Mouse (Mus musculus) MEL (cell line): ENCODE measurements around the gene BC034090. TPM values are rescaled to one million over a fixed set of nuclear protein-coding genes. Genes with fewer than 3 reads are reported as not detected.

Experiments
- DNase-seq: peaks from one replicate; pipeline ENCODE4 v3.0.0; 2011; ENCODE audit warnings: low read depth, low spot score
- H3K27ac ChIP-seq: 2 replicates; pipeline ENCODE4 v1.5.1; 2012; ENCODE audit warnings: low read depth, mild to moderate bottlenecking, control low read depth, low read length, moderate library complexity; ENCODE audit not compliant: control insufficient read depth
- H3K27me3 ChIP-seq, 2 experiments: fragments of 150-350 bp in 1 of 2; sonication (generic) in 1 of 2; 2 replicates each; pipeline ENCODE4 v1.6.1; 2012; ENCODE audit warnings: low read length in 2 of 2, mild to moderate bottlenecking in 2 of 2, improper control_type of control experiment in 1 of 2, moderate library complexity in 1 of 2; ENCODE audit not compliant: insufficient read depth in 2 of 2, control insufficient read depth in 1 of 2
- H3K36me3 ChIP-seq, 2 experiments: 2 replicates each; pipeline ENCODE4 v1.6.1; 2012 to 2014; ENCODE audit warnings: low read length in 2 of 2, improper control_type of control experiment in 1 of 2, inconsistent platforms in 1 of 2, mild to moderate bottlenecking in 1 of 2; ENCODE audit not compliant: insufficient read depth in 2 of 2, control insufficient read depth in 1 of 2
- H3K4me1 ChIP-seq, 2 experiments: fragments of 150-350 bp in 1 of 2; sonication (generic) in 1 of 2; 2 replicates each; pipeline ENCODE4 v1.6.1; 2012; ENCODE audit warnings: low read length in 2 of 2, improper control_type of control experiment in 1 of 2, mild to moderate bottlenecking in 1 of 2; ENCODE audit not compliant: insufficient read depth in 2 of 2, control insufficient read depth in 1 of 2
- H3K4me3 ChIP-seq, 2 experiments: fragments of 150-350 bp in 1 of 2; sonication (generic) in 1 of 2; 2 replicates each; pipeline ENCODE4 v1.5.1; 2012; ENCODE audit warnings: low read depth in 2 of 2, low read length in 2 of 2, mild to moderate bottlenecking in 2 of 2, moderate library complexity in 2 of 2, control low read depth in 1 of 2, improper control_type of control experiment in 1 of 2; ENCODE audit not compliant: control insufficient read depth in 1 of 2, insufficient read depth in 1 of 2
- H3K79me2 ChIP-seq: 2 replicates; pipeline ENCODE4 v1.6.1; 2012; ENCODE audit warnings: mild to moderate bottlenecking, low read length, moderate library complexity; ENCODE audit not compliant: control insufficient read depth, poor library complexity, insufficient read depth
- H3K9ac ChIP-seq: 2 replicates; pipeline ENCODE4 v1.6.1; 2012; ENCODE audit warnings: low read depth, mild to moderate bottlenecking, control low read depth, low read length, moderate library complexity; ENCODE audit not compliant: control insufficient read depth, poor library complexity, severe bottlenecking
- H3K9me3 ChIP-seq: fragments of 150-350 bp; sonication (generic); replicated peaks from 2 replicates; pipeline ENCODE4 v1.6.1; 2012; ENCODE audit warnings: mild to moderate bottlenecking, low read length, improper control_type of control experiment, moderate library complexity; ENCODE audit not compliant: insufficient read depth
- CHD2 ChIP-seq: IDR thresholded peaks from 2 replicates; pipeline ENCODE4 v1.6.1; 2011; ENCODE audit warnings: low read length, improper control_type of control experiment
- CTCF ChIP-seq, 3 experiments: IDR thresholded peaks in 2 of 3; conservative IDR thresholded peaks in 1 of 3; 2 replicates each; pipeline ENCODE4 v1.5.1; 2011 to 2012; ENCODE audit warnings: low read length in 3 of 3, low read depth in 2 of 3, mild to moderate bottlenecking in 2 of 3, improper control_type of control experiment in 1 of 3, inconsistent platforms in 1 of 3, mixed read lengths in 1 of 3, moderate library complexity in 1 of 3; ENCODE audit not compliant: control insufficient read depth in 1 of 3, insufficient read depth in 1 of 3, poor library complexity in 1 of 3, severe bottlenecking in 1 of 3
- E2F4 ChIP-seq: IDR thresholded peaks from 2 replicates; pipeline ENCODE4 v1.6.1; 2011; ENCODE audit warnings: low read depth, low read length, improper control_type of control experiment, borderline replicate concordance
- ELF1 ChIP-seq: IDR thresholded peaks from 2 replicates; pipeline ENCODE4 v1.6.1; 2014; ENCODE audit warnings: low read depth, mild to moderate bottlenecking, inconsistent platforms, low read length, improper control_type of control experiment, moderate library complexity
- EP300 ChIP-seq, 2 experiments: IDR thresholded peaks; 2 replicates each; pipeline ENCODE4 v1.6.1; 2011; ENCODE audit warnings: improper control_type of control experiment in 2 of 2, low read length in 2 of 2, low read depth in 1 of 2, mild to moderate bottlenecking in 1 of 2
- ETS1 ChIP-seq: IDR thresholded peaks from 2 replicates; pipeline ENCODE4 v1.6.1; 2012; ENCODE audit warnings: low read depth, mild to moderate bottlenecking, inconsistent platforms, low read length, improper control_type of control experiment, moderate library complexity
- GABPA ChIP-seq: IDR thresholded peaks from 2 replicates; pipeline ENCODE4 v1.6.1; 2012; ENCODE audit warnings: low read depth, mild to moderate bottlenecking, inconsistent platforms, low read length, improper control_type of control experiment, moderate library complexity
- GATA1 ChIP-seq: IDR thresholded peaks from 2 replicates; pipeline ENCODE4 v1.6.1; 2011; ENCODE audit warnings: low read depth, low read length, improper control_type of control experiment
- HCFC1 ChIP-seq: IDR thresholded peaks from 2 replicates; pipeline ENCODE4 v1.6.1; 2012; ENCODE audit warnings: low read depth, mild to moderate bottlenecking, inconsistent platforms, low read length, improper control_type of control experiment, moderate library complexity
- MAFK ChIP-seq: IDR thresholded peaks from 2 replicates; pipeline ENCODE4 v1.6.1; 2011; ENCODE audit warnings: low read depth, mild to moderate bottlenecking, low read length, improper control_type of control experiment, borderline replicate concordance
- MXI1 ChIP-seq: IDR thresholded peaks from 2 replicates; pipeline ENCODE4 v1.6.1; 2011; ENCODE audit warnings: mild to moderate bottlenecking, low read depth, low read length, improper control_type of control experiment
- RAD21 ChIP-seq: IDR thresholded peaks from 2 replicates; pipeline ENCODE4 v1.6.1; 2011; ENCODE audit warnings: mild to moderate bottlenecking, low read depth, low read length, improper control_type of control experiment
- SIN3A ChIP-seq: IDR thresholded peaks from 2 replicates; pipeline ENCODE4 v1.6.1; 2012; ENCODE audit warnings: low read length, improper control_type of control experiment, inconsistent platforms
- TCF12 ChIP-seq: IDR thresholded peaks from 2 replicates; pipeline ENCODE4 v1.6.1; 2014; ENCODE audit warnings: low read depth, mild to moderate bottlenecking, inconsistent platforms, low read length, improper control_type of control experiment, moderate library complexity
- USF1 ChIP-seq: IDR thresholded peaks from 2 replicates; pipeline ENCODE4 v1.6.1; 2014; ENCODE audit warnings: low read depth, mild to moderate bottlenecking, inconsistent platforms, low read length, improper control_type of control experiment, moderate library complexity
- ZC3H11A ChIP-seq: IDR thresholded peaks from 2 replicates; pipeline ENCODE4 v1.6.1; 2012; ENCODE audit warnings: low read depth, mild to moderate bottlenecking, inconsistent platforms, low read length, improper control_type of control experiment
- polyA plus RNA-seq, 2 experiments: library from polyadenylated mRNA; stranded (reverse) in 1 of 2; unstranded in 1 of 2; fragments of >175 nt in 1 of 2; fragments of >200 nt in 1 of 2; gene quantifications; 2 replicates each; pipeline versions ENCODE4 v1.2.1 to v1.2.4; 2012; ENCODE audit warnings: low replicate concordance in 2 of 2, low read depth in 1 of 2; ENCODE audit not compliant: insufficient read length in 2 of 2, insufficient read depth in 1 of 2, missing spikeins in 1 of 2
- total RNA-seq: library from RNA; depleted of rRNA; stranded (reverse); fragments of 300-350 nt; gene quantifications from 2 replicates; pipeline ENCODE4 v1.2.3, GENCODE M21; 2012

Gene BC034090
- total and polyA plus RNA-seq, 3 experiments = 0.12 to 0.28 TPM; not detected in 1

- TF ChIP-seq EP300 (IDR thresholded peaks at IDR 0.05; ENCODE audit: low read depth in 1 of 2, low read length in 2 of 2) (no peak), RAD21 (no peak)
- Histone ChIP-seq H3K4me3 (no peak overlapping the region), H3K27me3 (no peaks in the 10 kb centered on the region), H3K4me1 (0 out of 4 replicates have a peak, but pooled peaks cover 0 to 2% of the 10 kb centered on the region in 2 experiments), H3K27ac (no peak overlapping the region), H3K36me3 (no peaks in the 10 kb centered on the region), H3K9ac (no peak overlapping the region), H3K9me3 (no peaks in the 10 kb centered on the region), H3K79me2 (no peaks in the 10 kb centered on the region)
- DNase-seq = no peak
These were observed 1.8 kb downstream of the BC034090 start for GRCm38 (mm10) chr1:155242488-155242745.

- H3K36me3 ChIP-seq = no peaks in the 10 kb centered on the region; a peak in 1 of 4 replicates
- TF ChIP-seq ELF1 = no peak
- TF ChIP-seq CTCF (IDR thresholded peaks at IDR 0.05 in 2 of 3, conservative IDR thresholded peaks at IDR 0.05 in 1 of 3; ENCODE audit: control insufficient read depth in 1 of 3, insufficient read depth in 1 of 3, low read depth in 2 of 3, low read length in 3 of 3, poor library complexity in 1 of 3, severe bottlenecking in 1 of 3) = 0 out of 6 replicates have a peak, but pooled peaks of 1 of the 3 experiments have one; percentile 13
- TF ChIP-seq MXI1 = no peak
- no peaks in the 10 kb centered on the region for H3K27me3 ChIP-seq
- no peaks in the 10 kb centered on the region for H3K79me2 ChIP-seq
- no peak overlapping the region for H3K9ac ChIP-seq
- H3K4me3 ChIP-seq = no peak overlapping the region
- DNase-seq = no peak
- H3K4me1 ChIP-seq = peaks cover 2 to 7% of the 10 kb centered on the region in 2 experiments; a peak in 3 of 4 replicates
- H3K9me3 ChIP-seq = no peaks in the 10 kb centered on the region
- H3K27ac ChIP-seq = no peak overlapping the region
These were observed 2.4 kb downstream of the BC034090 start for GRCm38 (mm10) chr1:155241701-155242487.

- Histone ChIP-seq H3K4me3 (no peak overlapping the region), H3K4me1 (peaks cover 2 to 15% of the 10 kb centered on the region in 2 experiments; a peak in 3 of 4 replicates), H3K27ac (no peak overlapping the region), H3K36me3 (no peaks in the 10 kb centered on the region; a peak in 1 of 4 replicates), H3K9ac (no peak overlapping the region), H3K79me2 (no peaks in the 10 kb centered on the region), H3K9me3 (no peaks in the 10 kb centered on the region), H3K27me3 (no peaks in the 10 kb centered on the region)
- TF ChIP-seq TCF12 = no peak
- no peak for TF ChIP-seq ETS1
- no peak for TF ChIP-seq ZC3H11A
- no peak for TF ChIP-seq HCFC1
- TF ChIP-seq GABPA = no peak
- TF ChIP-seq E2F4 = no peak
- no peak for TF ChIP-seq CHD2
- TF ChIP-seq SIN3A = no peak
- no peak for TF ChIP-seq MAFK
- TF ChIP-seq USF1 = no peak
- no peak for TF ChIP-seq GATA1
- no peak for DNase-seq
These were observed 4.1 kb downstream of the BC034090 start for GRCm38 (mm10) chr1:155239962-155240717.
